Mouse (Mus musculus) testis, postnatal 10 days (tissue): Measurements from ENCODE around the gene Brca1.
"Not testable (repeated sequence)": the region's sequence is repeated elsewhere in the genome, so short reads cannot be mapped to it uniquely, and the experiment has no call there.

ENCODE experiments used
- DNase-seq: peaks from one replicate; pipeline ENCODE4 v3.0.0; 2021; ENCODE audit warnings: low spot score

Gene Brca1

DNA sequence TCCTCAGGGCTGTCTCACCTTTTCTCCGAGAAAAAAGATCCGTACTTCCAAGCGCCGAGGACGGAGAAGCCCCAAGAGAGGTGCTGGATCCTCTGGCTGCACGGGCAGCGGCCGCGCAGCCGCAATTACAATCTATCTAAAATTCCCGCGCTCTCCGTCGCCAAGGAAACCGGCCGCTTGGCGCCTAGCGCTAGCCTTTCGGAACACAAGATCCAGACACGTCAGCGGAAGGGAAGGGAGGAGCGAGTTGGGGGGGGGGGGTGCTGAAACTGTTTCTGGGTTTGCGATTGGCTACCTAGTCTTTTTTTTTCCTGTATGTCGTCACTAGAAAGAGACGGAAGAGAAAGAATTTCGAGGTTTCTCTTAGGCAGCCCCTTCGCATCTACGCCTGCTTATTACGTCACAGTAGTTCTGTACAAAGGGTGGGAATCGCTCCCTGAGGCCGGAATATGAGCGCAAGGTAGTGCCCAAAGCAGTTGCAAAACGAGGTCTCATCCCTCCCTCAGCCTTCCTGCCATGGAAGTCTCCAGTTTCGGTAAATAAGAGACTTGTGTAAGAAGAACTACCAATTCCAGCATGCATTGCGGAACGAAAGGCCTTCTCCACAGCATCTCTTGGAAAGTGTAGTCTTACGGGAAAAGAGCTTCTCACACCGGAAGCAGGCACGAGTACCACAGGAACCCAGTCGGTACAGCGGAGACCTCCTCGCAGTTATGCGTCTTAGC is at the start of gene Brca1, which contains the start of gene Nbr1:
Gene Brca1, minus strand, starts transcription at position 205 of the 725 bp plus-strand sequence.
Gene Nbr1, plus strand, starts transcription at position 399 of the 725 bp plus-strand sequence.
- peak; percentile 94 for DNase-seq

DNA sequence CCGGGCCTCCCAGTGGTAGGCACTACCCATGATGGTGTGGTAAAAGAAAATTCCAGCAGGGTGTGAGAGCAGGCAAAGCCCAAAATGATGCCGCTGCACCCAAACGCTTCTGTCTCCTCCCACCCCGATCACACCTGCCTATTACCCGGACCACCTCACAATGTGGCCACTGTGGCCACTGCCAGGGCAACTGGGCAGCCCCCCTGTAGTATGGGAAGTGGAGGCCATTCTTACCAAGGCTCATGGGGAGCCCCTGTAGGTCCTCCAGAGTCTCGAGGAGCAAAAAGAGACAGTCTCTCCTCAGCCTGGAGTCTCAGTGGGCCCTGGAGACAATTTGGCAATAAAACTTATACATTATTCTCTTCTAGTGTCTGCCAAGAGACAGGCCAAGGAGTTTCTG is 47.4 kb upstream of the Brca1 start, which contains the start of gene Gm11634:
Gene Gm11634, minus strand, starts transcription at position 101 of the 400 bp plus-strand sequence.
- no peak for DNase-seq

DNA sequence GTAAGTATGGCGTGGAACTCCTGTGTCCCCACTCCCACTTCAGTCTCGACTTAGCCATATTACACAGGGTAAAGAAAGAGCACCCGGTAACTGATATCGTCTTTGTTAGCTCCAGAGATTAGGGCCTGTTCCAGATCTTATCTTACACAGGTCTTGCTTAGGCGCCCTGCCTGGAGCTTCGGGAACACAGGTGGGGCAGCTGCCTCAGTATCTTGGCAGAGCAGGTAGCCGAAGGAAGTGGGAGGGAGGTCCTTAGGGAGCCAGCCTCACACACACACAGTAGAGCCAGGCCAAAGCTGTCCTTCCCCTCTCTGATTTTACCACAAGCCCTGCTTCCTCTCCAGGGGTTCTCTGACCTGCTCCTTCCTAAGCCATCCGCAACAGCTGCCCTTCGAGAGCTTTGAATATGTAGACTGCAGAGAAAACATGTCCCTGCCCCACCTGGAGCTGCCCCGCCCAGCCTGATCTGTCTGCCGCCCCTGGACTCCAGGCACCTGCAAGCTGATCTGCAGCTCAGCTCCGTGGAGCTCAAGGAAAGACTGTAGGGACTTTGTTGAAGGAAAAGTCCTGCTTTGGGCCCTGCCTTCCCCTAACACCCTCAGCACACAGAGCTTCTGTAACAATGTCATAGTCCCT is 38.4 kb upstream of the Brca1 start:
- no peak for DNase-seq

DNA sequence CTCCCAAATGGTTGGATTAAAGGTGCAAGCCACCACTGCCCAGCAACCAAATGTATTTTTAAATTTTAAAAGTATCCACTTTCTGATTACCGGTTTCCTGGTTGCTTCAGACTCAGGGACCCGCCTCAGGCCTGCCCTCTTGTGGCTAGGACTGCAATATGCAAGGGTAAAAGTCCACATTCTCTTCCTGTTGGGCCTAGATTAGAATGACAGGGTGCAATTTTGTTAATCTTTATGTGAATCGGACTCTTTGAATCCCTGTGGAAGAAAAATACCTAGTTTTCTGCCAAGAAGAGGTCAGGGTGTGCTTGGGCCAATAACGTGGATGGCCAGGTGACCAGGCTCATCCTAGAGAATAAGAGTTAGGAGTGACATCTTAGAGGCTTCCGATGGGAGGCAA is 37.7 kb upstream of the Brca1 start:
- peak; percentile 67 for DNase-seq

DNA sequence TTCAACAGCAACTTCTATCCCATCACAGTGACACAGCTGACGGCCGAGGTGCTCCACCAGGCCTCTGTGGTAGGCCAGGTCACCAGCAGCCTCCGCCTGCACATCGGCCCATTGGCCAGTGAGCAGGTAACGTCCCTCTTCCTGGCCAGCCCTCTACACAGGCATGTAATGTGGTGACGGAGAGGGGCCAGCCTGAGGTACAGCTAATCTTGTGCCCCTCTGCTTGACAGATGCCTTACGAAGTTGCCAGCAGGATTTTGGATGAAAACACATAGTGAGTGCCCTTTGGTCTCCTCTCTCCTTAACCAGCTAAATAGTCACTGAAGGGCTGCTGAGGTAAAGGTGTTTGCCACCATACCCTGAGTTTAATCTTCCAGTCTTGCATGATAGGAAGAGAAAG is 37.1 kb upstream of the Brca1 start:
- DNase-seq, result no peak

DNA sequence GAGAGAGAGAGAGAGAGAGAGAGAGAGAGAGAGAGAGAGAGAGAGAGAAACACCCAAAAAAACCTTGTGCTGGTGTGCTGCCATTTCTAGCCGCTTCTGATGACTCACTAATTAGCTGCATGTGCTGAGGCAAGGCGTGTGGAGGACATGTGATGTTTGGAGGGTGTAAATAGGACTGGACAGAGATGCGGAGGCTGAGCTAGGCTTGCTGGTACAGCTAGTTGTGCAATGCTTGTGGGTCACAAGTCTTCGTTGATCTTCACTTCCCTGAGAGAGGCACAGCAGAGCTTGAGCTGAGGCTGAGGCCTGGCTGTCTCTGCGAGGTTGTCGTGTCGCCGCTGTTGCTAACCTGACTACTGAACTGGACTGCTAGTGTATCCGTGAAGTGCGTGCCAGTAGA is 35.9 kb upstream of the Brca1 start:
- no peak for DNase-seq

DNA sequence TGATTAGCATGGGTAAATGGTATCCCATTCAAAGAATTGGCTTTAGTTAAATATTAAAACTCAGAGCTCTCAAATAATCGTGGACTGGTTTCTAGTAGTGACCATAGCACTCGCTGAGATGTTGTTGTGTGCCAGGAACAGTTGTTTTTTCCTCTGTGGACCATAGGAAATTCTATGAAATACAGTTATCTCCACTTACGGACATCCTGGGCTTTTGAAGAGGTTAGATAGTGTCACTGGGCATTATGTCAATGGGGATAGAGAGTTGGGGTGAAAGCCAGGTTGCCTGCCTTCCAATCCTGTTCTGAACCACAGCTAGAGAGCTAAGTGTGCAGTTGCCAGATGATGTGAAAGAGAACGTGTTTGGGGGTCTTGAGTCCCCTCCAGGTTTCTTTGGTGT is 34.0 kb upstream of the Brca1 start:
- DNase-seq, result no peak

DNA sequence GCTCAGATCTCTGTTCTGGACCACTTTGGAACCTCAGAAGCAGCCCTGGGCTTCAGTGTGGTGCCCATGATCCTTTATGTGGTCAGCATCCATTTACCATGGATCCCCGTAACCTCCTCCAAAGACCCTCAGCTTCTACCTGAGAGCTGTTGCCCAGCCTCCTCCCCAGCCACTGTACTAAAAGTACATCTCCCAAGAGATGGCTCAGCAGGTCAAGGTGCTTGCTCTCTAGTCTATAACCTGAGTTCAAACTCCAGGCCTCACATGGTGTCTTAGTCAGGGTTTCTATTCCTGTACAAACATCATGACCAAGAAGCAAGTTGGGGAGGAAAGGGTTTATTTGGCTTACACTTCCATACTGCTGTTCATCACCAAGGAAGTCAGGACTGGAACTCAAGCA is 33.3 kb upstream of the Brca1 start:
- not testable (repeated sequence) for DNase-seq

DNA sequence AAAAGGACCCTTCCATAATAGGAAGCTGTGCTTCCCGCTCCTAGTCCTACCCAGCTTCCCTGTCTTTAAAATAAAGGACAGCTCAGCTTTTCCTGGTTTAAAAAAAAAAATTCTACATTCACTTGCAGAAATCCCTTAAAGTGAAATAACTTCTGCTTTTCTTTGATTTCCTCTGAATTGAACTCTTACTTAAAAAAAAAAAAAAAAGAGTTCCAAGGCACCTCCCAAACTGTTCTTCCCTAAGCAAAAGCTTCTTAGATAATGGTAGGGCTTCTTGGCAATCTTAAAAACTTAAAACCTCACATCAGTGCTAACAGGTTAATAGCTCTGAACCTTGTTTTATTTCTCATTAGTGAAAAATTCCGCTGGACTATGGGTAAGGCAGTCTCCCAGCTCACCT is 31.4 kb upstream of the Brca1 start:
- no peak for DNase-seq

DNA sequence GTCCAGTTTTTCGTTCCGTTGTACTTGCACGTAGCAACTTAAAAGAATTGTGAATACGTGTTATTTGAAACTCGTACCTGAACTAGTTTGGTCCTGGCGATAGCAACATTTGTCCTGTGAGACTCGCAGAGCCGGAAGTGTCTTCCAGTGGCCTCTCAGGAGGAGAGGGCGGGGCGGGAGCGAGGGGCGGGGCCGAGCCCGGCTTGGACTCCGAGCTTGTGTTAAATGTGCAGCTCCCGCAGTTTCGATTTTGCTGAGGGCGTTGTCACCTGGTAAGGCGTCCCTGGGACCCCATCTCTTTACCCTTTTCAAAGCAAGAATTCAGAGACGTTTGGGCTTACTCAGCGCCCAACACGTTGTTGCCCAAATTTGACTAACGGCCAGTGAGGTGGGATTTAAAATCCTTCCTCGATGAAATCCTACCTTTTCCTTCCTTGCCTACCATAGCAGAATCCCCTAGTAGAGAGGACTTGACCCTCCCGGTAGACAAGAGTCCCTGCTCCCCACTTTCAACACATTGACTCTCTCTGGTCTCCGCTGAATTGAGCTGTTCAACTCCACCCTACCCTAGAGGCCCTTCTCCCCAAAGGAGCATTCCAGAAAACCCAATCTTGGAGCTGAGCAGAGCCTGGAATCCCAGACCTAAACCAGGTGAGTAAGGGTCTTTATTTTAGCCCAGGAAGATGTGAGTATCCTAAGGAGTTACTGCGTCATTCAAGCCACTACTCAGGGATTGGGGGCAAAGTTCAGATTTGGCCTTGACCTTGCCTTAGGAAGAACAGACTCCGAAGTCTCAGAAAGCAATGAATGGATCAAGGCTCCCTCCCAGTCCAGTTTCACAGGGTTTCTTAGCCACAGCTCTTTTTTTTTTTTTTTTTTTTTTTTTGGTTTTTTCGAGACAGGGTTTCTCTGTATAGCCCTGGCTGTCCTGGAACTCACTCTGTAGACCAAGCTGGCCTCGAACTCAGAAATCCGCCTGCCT is 30.6 kb upstream of the Brca1 start, which contains the start of gene Tmem106a:
Gene Tmem106a, plus strand, starts transcription at position 189 of the 982 bp plus-strand sequence.
- DNase-seq, result peak; percentile 79

DNA sequence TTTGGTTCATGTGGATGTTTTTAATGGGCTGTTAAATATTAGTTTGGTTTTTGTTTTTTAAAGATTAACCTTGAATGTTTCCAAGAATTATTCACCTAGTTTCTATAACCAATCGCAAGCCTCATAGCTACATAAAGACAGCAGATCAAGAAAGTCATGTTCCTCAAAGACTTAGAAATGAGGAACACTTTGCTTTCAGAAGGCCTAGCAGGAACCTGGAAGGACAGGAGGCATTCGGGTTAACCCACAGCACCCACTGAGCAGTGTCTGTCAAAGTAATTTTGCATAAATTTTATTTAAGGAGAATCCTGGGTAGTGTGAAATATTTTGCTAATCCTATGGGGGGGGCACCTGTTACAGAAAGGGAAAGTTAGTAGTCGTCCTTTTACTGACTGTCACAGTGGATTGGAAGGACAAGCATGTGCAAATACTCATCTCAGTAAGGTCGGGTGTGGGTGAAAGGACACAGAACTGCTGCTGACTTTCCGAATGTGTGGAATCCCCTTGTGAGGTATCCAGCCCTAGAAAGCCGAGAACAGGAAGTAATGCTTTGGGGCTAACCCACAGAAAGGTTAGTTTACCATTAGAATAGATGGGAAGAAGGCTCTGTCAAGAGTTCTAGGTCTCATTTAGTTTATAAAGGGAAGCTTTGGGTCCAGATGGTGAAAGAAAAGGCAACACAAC is 29.5 kb upstream of the Brca1 start:
- DNase-seq, result no peak

DNA sequence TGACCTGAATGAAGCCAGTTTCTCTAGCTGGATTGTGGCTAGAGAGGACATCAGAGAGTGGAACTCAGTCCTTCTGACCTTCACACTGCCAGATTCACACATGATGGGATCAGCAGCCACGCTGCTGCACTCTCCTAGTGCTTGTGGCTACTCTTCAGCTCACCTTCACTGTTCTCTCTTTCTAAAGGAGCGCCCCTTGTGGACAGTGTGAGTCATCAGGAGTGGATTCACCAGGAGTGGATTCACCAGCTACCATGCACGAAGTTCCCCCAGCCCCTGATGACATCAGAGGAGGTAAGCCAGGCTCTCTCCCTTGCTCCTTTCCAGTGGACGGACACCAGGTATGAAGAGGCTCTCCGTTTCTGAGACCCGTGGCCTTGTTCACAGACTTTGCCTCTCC is 24.4 kb upstream of the Brca1 start:
- DNase-seq, result no peak

DNA sequence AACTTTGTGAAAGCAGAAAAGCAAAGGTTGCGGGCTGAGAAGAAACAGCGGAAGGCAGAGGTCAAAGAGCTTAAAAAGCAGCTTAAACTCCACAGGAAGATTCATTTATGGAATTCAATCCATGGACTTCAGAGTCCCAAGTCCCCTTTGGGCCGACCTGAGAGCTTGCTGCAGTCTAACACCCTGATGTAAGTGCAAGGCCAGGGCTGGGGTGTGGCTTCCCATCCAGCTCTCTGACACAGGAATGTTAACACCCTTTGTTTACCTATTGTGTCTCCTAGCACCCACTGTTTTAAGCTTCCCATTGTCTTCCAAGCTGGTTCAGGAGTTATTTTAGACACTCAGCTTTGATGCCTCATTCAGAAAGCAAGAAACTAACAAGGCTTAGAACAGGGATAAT is 16.7 kb upstream of the Brca1 start:
- no peak for DNase-seq

DNA sequence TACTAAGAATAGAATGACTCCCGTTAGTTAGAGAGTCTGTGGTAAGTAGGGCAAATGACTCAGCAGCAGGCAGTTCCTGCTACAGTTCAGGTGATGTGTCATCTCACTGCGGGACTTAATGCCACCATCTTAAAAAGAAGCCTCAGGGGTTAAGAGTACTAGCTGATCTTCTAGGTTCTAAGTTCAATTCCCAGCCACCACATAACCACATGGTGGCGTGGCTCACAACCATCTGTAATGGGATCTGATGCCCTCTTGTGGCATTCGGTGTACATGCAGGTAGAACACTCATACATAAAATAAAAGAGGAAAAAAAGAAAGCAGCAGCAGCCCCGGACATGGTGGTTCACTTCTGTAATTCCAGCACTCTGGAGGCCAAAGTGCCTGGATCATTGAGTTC is 10.6 kb upstream of the Brca1 start:
- peak; percentile 53 for DNase-seq

DNA sequence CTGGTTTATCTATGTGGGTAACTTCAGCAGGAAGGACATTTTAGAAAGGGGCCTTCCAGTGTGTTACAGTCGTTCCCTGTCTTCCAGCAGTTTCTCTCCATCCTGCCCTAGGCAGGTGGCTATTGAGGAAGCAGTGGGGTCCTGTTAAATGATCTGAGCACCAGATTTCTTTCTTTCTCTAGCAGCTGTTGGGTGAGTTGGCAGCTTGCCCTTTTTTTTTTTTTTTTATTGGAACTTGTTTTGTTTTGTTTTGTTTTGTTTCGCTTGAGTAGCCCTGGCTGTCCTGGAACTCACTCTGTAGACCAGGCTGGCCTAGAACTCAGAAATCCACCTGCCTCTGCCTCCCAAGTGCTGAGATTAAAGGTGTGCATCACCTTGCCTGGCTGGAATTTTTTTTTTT is 5.2 kb upstream of the Brca1 start:
- DNase-seq, result no peak

DNA sequence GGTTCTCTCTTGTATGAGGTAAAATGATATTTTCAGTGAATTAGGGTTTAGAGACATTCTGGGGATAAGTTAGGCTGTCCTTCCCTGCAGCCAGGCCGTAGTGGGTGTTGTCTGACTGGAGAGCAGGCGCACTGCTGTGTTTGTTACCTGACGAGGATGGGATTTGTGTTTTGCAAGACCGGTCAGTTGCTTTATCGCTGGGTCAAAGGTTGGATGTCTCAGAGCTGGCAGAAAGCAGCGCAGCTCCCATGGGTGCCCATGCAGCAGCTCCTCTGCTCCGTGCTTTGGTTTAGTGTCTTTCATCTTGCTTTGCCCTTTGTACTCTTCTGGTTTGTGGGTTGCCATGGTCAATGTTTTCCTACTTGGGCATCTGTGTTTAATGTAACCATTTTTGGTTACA is 4.8 kb upstream of the Brca1 start:
- no peak for DNase-seq

DNA sequence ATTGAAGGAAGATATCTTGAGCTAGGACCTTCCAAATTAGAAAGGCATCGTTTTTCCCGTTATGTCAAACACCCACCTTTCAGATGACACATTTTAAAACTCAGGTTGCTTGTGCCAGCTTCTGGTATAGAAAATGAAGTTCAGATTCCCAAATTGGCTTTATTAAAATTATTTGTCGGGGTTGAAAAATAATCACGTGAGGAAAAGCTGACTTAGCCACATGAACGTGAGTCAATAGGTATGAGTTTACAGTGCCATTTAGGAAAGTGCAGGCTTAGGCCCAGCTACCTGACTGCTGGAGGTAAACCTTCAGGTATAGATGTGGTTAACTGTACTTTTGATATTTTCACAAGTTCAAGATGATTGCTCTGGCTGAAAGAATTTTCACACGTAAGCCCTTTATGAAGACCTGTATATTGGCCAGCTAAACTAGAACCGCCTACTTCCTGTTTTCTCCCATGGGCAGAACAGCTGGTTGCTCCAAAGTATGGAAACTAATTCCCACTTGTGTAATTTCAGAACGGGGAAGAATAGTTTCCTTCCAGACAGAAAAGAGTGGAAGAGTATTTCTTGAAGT is 1.7 kb upstream of the Brca1 start:
- DNase-seq, result no peak

DNA sequence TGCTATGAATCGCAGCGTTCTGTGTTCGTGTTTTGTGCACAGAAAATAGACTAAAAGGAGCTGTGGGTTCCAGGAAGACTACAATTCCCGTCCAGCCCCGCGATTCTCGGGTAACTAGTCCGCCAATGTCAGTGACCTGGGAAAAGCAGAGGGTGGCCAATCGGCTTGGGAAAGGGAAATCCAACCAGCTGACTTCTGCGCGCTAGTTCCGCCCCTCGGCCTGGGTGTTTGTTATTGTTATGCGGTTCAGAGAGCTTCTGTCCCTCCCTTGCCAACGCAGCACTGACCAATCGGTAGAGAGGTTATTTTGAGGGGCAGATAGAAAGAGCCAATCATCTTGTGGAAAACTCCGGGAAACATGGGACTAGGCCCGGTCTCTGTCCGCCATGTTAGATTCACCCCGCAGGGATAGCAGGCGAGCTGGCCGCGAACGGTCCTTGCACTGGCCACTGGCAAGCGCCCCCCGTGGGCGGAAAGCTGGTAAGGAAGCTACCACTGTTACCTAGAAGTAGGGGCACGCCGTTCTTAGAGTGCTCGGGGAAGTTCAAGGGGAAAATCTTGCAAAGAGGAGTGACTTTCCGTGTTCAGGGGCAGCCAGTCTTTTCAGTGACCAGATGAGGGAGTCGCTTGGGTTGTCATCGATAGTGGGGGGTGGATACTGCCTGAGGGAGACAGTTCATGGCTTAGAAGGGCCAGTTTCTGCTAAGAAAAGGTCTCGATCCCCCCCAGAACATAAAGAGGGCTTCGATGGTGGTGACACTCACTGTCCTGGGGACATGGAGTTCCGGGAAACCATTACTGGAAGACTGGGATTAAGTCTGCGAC is 933 bp upstream of the Brca1 start:
- DNase-seq, result peak; percentile 92

DNA sequence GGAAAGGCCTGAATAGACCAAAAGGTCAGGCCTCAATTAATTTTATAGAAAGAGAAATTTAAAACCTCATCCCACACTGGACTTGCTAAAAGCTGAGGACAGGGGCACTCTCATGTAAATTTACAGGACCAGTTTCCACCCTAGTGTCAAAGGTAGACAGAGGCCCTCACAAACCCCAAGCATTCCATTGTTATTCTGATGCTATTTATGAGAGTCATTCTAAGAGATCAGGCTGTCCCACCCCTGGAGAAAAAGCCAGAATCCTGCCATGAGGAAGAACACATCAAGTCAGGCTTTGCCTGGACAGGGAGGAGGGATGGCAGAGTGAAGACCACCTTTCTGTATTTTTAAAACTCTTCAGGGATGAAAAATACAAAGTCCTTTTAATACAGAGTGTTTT is 3.2 kb downstream of the Brca1 start:
- no peak for DNase-seq

DNA sequence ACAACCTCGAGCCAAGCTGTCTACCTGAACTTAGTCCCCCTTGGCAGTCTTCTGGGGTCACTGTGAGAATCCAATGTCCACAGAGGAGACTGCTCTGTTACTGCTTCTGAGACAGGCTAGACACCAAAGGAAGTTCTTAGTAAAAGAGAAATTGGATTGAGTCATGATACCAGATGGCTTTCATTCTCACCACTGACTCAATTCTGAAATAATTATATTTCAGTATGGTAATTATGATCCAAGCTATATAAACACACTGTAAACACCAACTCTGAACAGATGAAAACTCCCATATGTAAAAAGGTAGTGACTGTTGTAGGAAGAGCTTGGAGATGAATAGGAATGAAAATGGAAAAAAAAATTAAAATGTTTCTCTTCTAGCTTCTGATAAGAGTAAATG is 7.6 kb downstream of the Brca1 start:
- no peak for DNase-seq

DNA sequence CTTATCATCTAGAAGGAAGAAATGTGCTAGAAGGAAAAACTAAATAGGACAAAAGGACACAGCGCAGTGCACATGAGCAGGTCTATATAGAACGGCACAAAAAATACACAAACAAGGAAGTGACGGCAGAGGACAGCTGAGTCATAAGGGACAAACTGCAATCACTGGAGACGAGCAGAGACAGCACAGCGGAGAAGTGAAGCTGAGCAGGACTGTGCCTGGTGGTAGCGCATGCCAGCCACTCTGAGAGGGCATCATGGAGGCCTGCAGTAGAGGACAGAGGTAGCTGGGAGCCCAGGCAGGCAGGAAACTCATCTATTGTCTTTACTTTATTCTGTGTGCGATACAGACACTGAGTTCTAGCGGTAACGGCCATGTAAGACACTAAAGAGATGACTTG is 8.2 kb downstream of the Brca1 start:
- no peak for DNase-seq
